Mouse (Mus musculus) small intestine, adult 2 months (tissue): ENCODE results near the gene Pank2.

Experiments used
- CTCF ChIP-seq: fragments of 200-500 bp; IDR thresholded peaks from 2 replicates; pipeline ENCODE4 v1.5.1; 2012; ENCODE audit warnings: low read depth, mild to moderate bottlenecking, control low read depth, inconsistent platforms, low read length, moderate library complexity, mixed read lengths; ENCODE audit not compliant: insufficient replicate concordance, insufficient read length; ENCODE audit errors: extremely low read depth
- POLR2A ChIP-seq: fragments of 200-500 bp; IDR thresholded peaks from 2 replicates; pipeline ENCODE4 v1.6.1; 2012; ENCODE audit warnings: low read depth, mild to moderate bottlenecking, control low read depth, inconsistent platforms, low read length, moderate library complexity

GRCm38 (mm10) chr2:131215941-131216858 lies 46.1 kb upstream of the Pank2 start:
- TF ChIP-seq POLR2A (no peak), CTCF (no peak)
